Mouse (Mus musculus) midbrain, embryonic 10.5 days (tissue): ENCODE results near the gene Atp6v0a2. TPM values are rescaled to one million over a fixed set of nuclear protein-coding genes. Genes with fewer than 3 reads are reported as not detected.

Experiments
- DNase-seq: peaks from one replicate; pipeline ENCODE4 v3.0.0-alpha.2; 2017; ENCODE audit warnings: low spot score
- H3K27ac ChIP-seq: fragments of 300-500 bp; sonication (generic); replicated peaks from 2 replicates; pipeline ENCODE4 v1.5.1; 2016; ENCODE audit warnings: mild to moderate bottlenecking
- H3K27me3 ChIP-seq: fragments of 300-500 bp; sonication (generic); 2 replicates; pipeline ENCODE4 v1.6.1; 2016; ENCODE audit warnings: low read depth, mild to moderate bottlenecking; ENCODE audit not compliant: poor library complexity, severe bottlenecking
- H3K36me3 ChIP-seq: fragments of 300-500 bp; sonication (generic); 2 replicates; pipeline ENCODE4 v1.6.1; 2016; ENCODE audit warnings: mild to moderate bottlenecking, moderate library complexity
- H3K4me1 ChIP-seq: fragments of 300-500 bp; sonication (generic); 2 replicates; pipeline ENCODE4 v1.6.1; 2016
- H3K4me3 ChIP-seq: fragments of 300-500 bp; sonication (generic); 2 replicates; pipeline ENCODE4 v1.5.1; 2016; ENCODE audit warnings: mild to moderate bottlenecking, moderate library complexity
- H3K9me3 ChIP-seq: fragments of 300-500 bp; sonication (generic); replicated peaks from 2 replicates; pipeline ENCODE4 v1.6.1; 2016; ENCODE audit warnings: mild to moderate bottlenecking
- WGBS: fragments of 180-500 bp; shearing (Covaris S2); methylation state at CpG from one replicate; pipeline ENCODE4 v1.1.7; 2016; 5-methylcytosine and 5-hydroxymethylcytosine counted together
- polyA plus RNA-seq: library from polyadenylated mRNA; unstranded; fragments of >200 nt; fragmentation: Nextera tagmentation; extraction: Ambion mirVana; gene quantifications from 2 replicates; pipeline ENCODE4 v1.2.1, GENCODE M21; 2016

Gene Atp6v0a2
- polyA plus RNA-seq, 1 experiment from 2014 or later: 46.6 TPM

GRCm38 (mm10) chr5:124717969-124718368 lies 89.6 kb downstream of the Atp6v0a2 start:
- H3K9me3 ChIP-seq: no peaks in the 10 kb centered on the region
- peaks cover 98% of the 10 kb centered on the region for H3K36me3 ChIP-seq
- H3K27me3 ChIP-seq: no peaks in the 10 kb centered on the region
- no peaks in the 10 kb centered on the region for H3K4me1 ChIP-seq
- H3K4me3 ChIP-seq: no peak overlapping the region
- DNase-seq: no peak
- no peak overlapping the region for H3K27ac ChIP-seq
- WGBS: 94% methylated on average over 11 of the region's 11 CpGs

- no peaks in the 10 kb centered on the region for H3K9me3 ChIP-seq
- WGBS: 96% methylated on average over 7 of the region's 7 CpGs
These were observed 90.0 kb downstream of the Atp6v0a2 start for GRCm38 (mm10) chr5:124718396-124718795.

GRCm38 (mm10) chr5:124723125-124723524 lies 94.7 kb downstream of the Atp6v0a2 start:
- Histone ChIP-seq H3K9me3 (no peaks in the 10 kb centered on the region), H3K27me3 (no peaks in the 10 kb centered on the region), H3K4me1 (peaks cover 8% of the 10 kb centered on the region), H3K4me3 (no peak overlapping the region), H3K36me3 (peaks cover 61% of the 10 kb centered on the region), H3K27ac (no peak overlapping the region)
- 94% methylated on average over 6 of the region's 6 CpGs for WGBS
- no peak for DNase-seq

More at GRCm38 (mm10) chr5:124718396-124718795, 90.0 kb downstream of the Atp6v0a2 start:
- Histone ChIP-seq H3K36me3 (peaks cover 98% of the 10 kb centered on the region), H3K4me1 (no peaks in the 10 kb centered on the region), H3K4me3 (no peak overlapping the region), H3K27me3 (no peaks in the 10 kb centered on the region), H3K27ac (no peak overlapping the region)
- DNase-seq: no peak

- Histone ChIP-seq H3K27me3 (no peaks in the 10 kb centered on the region), H3K4me3 (peak within 1 kb of the TSS; percentile 23; the same call in 1 of the 2 replicates), H3K4me1 (peaks cover 14% of the 10 kb centered on the region), H3K9me3 (no peaks in the 10 kb centered on the region), H3K36me3 (peaks cover 43% of the 10 kb centered on the region), H3K27ac (no peak within 1 kb of the TSS)
- DNase-seq: peak; percentile 47
- WGBS: 9% methylated on average over 29 of the region's 29 CpGs
These were observed 96.6 kb downstream of the Atp6v0a2 start, which contains the start of gene Dnah10 for GRCm38 (mm10) chr5:124724997-124725396. Gene Dnah10, plus strand, starts transcription at chr5:124725085.

GRCm38 (mm10) chr5:124729662-124730206 lies 101.4 kb downstream of the Atp6v0a2 start:
- WGBS: 17% methylated on average over 21 of the region's 21 CpGs
- Histone ChIP-seq H3K9me3 (no peaks in the 10 kb centered on the region), H3K4me3 (peak overlapping the region; percentile 38), H3K27ac (no peak overlapping the region), H3K36me3 (no peaks in the 10 kb centered on the region), H3K4me1 (peaks cover 11% of the 10 kb centered on the region), H3K27me3 (no peaks in the 10 kb centered on the region)
- DNase-seq: no peak

- H3K9me3 ChIP-seq: no peaks in the 10 kb centered on the region
- H3K4me1 ChIP-seq: peaks cover 6% of the 10 kb centered on the region
- 91% methylated on average over 12 of the region's 12 CpGs for WGBS
- H3K27me3 ChIP-seq: no peaks in the 10 kb centered on the region
- no peaks in the 10 kb centered on the region for H3K36me3 ChIP-seq
- no peak overlapping the region for H3K4me3 ChIP-seq
- no peak for DNase-seq
- H3K27ac ChIP-seq: no peak overlapping the region
These were observed 105.6 kb downstream of the Atp6v0a2 start for GRCm38 (mm10) chr5:124733961-124734360.

GRCm38 (mm10) chr5:124741898-124742599 lies 113.7 kb downstream of the Atp6v0a2 start:
- DNase-seq: no peak
- Histone ChIP-seq H3K36me3 (no peaks in the 10 kb centered on the region), H3K27me3 (no peaks in the 10 kb centered on the region), H3K4me3 (no peak overlapping the region), H3K9me3 (peaks cover 14% of the 10 kb centered on the region), H3K4me1 (no peaks in the 10 kb centered on the region), H3K27ac (no peak overlapping the region)
- 94% methylated on average over 21 of the region's 21 CpGs for WGBS

- DNase-seq: no peak
- Histone ChIP-seq H3K27ac (no peak overlapping the region), H3K36me3 (no peaks in the 10 kb centered on the region), H3K9me3 (peaks cover 14% of the 10 kb centered on the region), H3K4me3 (no peak overlapping the region), H3K27me3 (no peaks in the 10 kb centered on the region), H3K4me1 (no peaks in the 10 kb centered on the region)
- 94% methylated on average over 3 of the region's 3 CpGs for WGBS
These were observed 115.5 kb downstream of the Atp6v0a2 start for GRCm38 (mm10) chr5:124743841-124744240.

- 94% methylated on average over 15 of the region's 15 CpGs for WGBS
- Histone ChIP-seq H3K9me3 (peaks cover 9% of the 10 kb centered on the region; the same call in 1 of the 2 replicates), H3K36me3 (no peaks in the 10 kb centered on the region), H3K4me3 (no peak overlapping the region), H3K27ac (no peak overlapping the region), H3K27me3 (no peaks in the 10 kb centered on the region), H3K4me1 (no peaks in the 10 kb centered on the region)
- DNase-seq: no peak
These were observed 117.8 kb downstream of the Atp6v0a2 start for GRCm38 (mm10) chr5:124746220-124746619.

GRCm38 (mm10) chr5:124748296-124748695 lies 119.9 kb downstream of the Atp6v0a2 start:
- Histone ChIP-seq H3K4me1 (no peaks in the 10 kb centered on the region), H3K9me3 (no peaks in the 10 kb centered on the region), H3K4me3 (no peak overlapping the region), H3K27me3 (no peaks in the 10 kb centered on the region), H3K27ac (no peak overlapping the region), H3K36me3 (no peaks in the 10 kb centered on the region)
- 85% methylated on average over 18 of the region's 18 CpGs for WGBS
- DNase-seq: no peak

- no peaks in the 10 kb centered on the region for H3K9me3 ChIP-seq
- no peaks in the 10 kb centered on the region for H3K27me3 ChIP-seq
- no peak overlapping the region for H3K27ac ChIP-seq
- DNase-seq: no peak
- H3K4me1 ChIP-seq: no peaks in the 10 kb centered on the region
- 88% methylated on average over 9 of the region's 9 CpGs for WGBS
- H3K4me3 ChIP-seq: no peak overlapping the region
- H3K36me3 ChIP-seq: no peaks in the 10 kb centered on the region
These were observed 123.3 kb downstream of the Atp6v0a2 start for GRCm38 (mm10) chr5:124751656-124752055.

- H3K27me3 ChIP-seq: no peaks in the 10 kb centered on the region
- DNase-seq: no peak
These were observed 132.6 kb downstream of the Atp6v0a2 start for GRCm38 (mm10) chr5:124761011-124761410.

GRCm38 (mm10) chr5:124761787-124762186 lies 133.4 kb downstream of the Atp6v0a2 start:
- H3K36me3 ChIP-seq: no peaks in the 10 kb centered on the region
- no peaks in the 10 kb centered on the region for H3K4me1 ChIP-seq
- WGBS: 97% methylated on average over 1 of the region's 1 CpGs
- no peak overlapping the region for H3K4me3 ChIP-seq
- DNase-seq: no peak
- H3K27ac ChIP-seq: no peak overlapping the region
- no peaks in the 10 kb centered on the region for H3K27me3 ChIP-seq
- 0 out of 2 replicates have a peak, but pooled peaks cover 4% of the 10 kb centered on the region for H3K9me3 ChIP-seq

More at GRCm38 (mm10) chr5:124761011-124761410, 132.6 kb downstream of the Atp6v0a2 start:
- Histone ChIP-seq H3K9me3 (0 out of 2 replicates have a peak, but pooled peaks cover 4% of the 10 kb centered on the region), H3K4me1 (no peaks in the 10 kb centered on the region), H3K4me3 (no peak overlapping the region), H3K27ac (no peak overlapping the region), H3K36me3 (no peaks in the 10 kb centered on the region)
- WGBS: 68% methylated on average over 18 of the region's 18 CpGs
